Mouse (Mus musculus) kidney, embryonic 14.5 days (tissue): ENCODE results near the gene Arpc5. TPM values are rescaled to one million over a fixed set of nuclear protein-coding genes. Genes with fewer than 3 reads are reported as not detected.
"Not testable (repeated sequence)": the region's sequence is repeated elsewhere in the genome, so short reads cannot be mapped to it uniquely, and the experiment has no call there.

Source experiments
- ATAC-seq: fragments of 200-750 bp; cut with Nextera tagmentation; 2 replicates; pipeline ENCODE4 v1.8.0; 2017; ENCODE audit warnings: moderate number of reproducible peaks, mild to moderate bottlenecking, moderate TSS enrichment, moderate library complexity; ENCODE audit not compliant: low FRiP score, low TSS enrichment
- H3K27ac ChIP-seq: fragments of 300-500 bp; sonication (generic); 2 replicates; pipeline ENCODE4 v1.5.1; 2014; ENCODE audit warnings: low read depth, mild to moderate bottlenecking, low read length, moderate library complexity, mixed read lengths
- H3K27me3 ChIP-seq: fragments of 300-500 bp; sonication (generic); 2 replicates; pipeline ENCODE4 v1.6.1; 2014; ENCODE audit warnings: mild to moderate bottlenecking, low read length; ENCODE audit not compliant: control insufficient read depth, insufficient read depth
- H3K36me3 ChIP-seq: fragments of 300-500 bp; sonication (generic); 2 replicates; pipeline ENCODE4 v1.6.1; 2014; ENCODE audit warnings: low read length, mixed read lengths; ENCODE audit not compliant: control insufficient read depth, insufficient read depth
- H3K4me1 ChIP-seq: fragments of 300-500 bp; sonication (generic); 2 replicates; pipeline ENCODE4 v1.6.1; 2014; ENCODE audit warnings: low read length, mixed read lengths; ENCODE audit not compliant: control insufficient read depth, insufficient read depth
- H3K4me2 ChIP-seq: fragments of 300-500 bp; sonication (generic); replicated peaks from 2 replicates; pipeline ENCODE4 v1.6.1; 2014; ENCODE audit warnings: low read depth, mild to moderate bottlenecking, low read length
- H3K4me3 ChIP-seq: fragments of 300-500 bp; sonication (generic); 2 replicates; pipeline ENCODE4 v1.5.1; 2014; ENCODE audit warnings: mild to moderate bottlenecking, low read length
- H3K9ac ChIP-seq: fragments of 300-500 bp; sonication (generic); 2 replicates; pipeline ENCODE4 v1.6.1; 2014; ENCODE audit warnings: low read depth, mild to moderate bottlenecking, low read length, moderate library complexity
- H3K9me3 ChIP-seq: fragments of 300-500 bp; sonication (generic); 2 replicates; pipeline ENCODE4 v1.6.1; 2016; ENCODE audit warnings: low read length; ENCODE audit not compliant: control insufficient read depth
- WGBS: fragments of 180-500 bp; shearing (Covaris S2); extraction: QIAGEN DNeasy Blood & Tissue Kit; methylation state at CpG from one replicate; pipeline ENCODE4 v1.1.7; 2014; 5-methylcytosine and 5-hydroxymethylcytosine counted together
- polyA plus RNA-seq: library from polyadenylated mRNA; unstranded; fragments of >200 nt; fragmentation: Nextera tagmentation; extraction: Ambion mirVana; gene quantifications from 2 replicates; pipeline ENCODE4 v1.2.1, GENCODE M21; 2014

The Arpc5 gene
- polyA plus RNA-seq, 1 experiment from 2014 or later: 240 TPM

GRCm38 (mm10) chr1:152767749-152768488, 1.6 kb downstream of the Arpc5 start:
- H3K4me2 ChIP-seq: peak overlapping the region; percentile 56
- peak overlapping the region; percentile 71 for H3K4me3 ChIP-seq
- peaks cover 3% of the 10 kb centered on the region; the same call in 1 of the 2 replicates for H3K27me3 ChIP-seq
- 9% methylated on average over 5 of the region's 5 CpGs for WGBS
- no peaks in the 10 kb centered on the region for H3K9me3 ChIP-seq
- no peak overlapping the region for H3K9ac ChIP-seq
- no peak overlapping the region for H3K27ac ChIP-seq
- peaks cover 31% of the 10 kb centered on the region for H3K36me3 ChIP-seq
- H3K4me1 ChIP-seq: no peaks in the 10 kb centered on the region
- ATAC-seq: no peak

DNA sequence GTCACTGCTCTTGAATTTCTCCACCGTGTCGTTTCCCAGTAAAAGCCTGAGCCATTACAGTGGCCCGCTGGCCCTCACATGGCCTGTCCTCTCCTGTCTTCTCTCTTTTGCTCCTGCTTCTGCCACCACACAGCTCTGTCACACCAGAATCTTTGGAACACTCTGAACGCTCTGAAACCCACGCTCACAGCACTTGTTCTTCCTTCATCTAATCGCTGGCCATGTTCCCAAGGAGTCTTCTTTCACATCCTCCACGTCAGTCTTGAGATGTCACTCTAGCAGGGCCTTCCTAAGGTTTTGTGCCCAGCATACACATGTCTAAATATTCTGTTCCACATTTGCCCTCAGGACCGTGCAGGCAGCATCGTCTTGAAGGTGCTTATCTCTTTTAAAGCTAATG, 4.7 kb downstream of the Arpc5 start:
- Histone ChIP-seq H3K36me3 (peaks cover 55% of the 10 kb centered on the region), H3K9me3 (no peaks in the 10 kb centered on the region), H3K27me3 (no peaks in the 10 kb centered on the region), H3K4me3 (no peak overlapping the region), H3K4me2 (no peak overlapping the region), H3K27ac (no peak overlapping the region), H3K9ac (no peak overlapping the region), H3K4me1 (no peaks in the 10 kb centered on the region)
- no peak for ATAC-seq
- WGBS: 93% methylated on average over 9 of the region's 9 CpGs

DNA sequence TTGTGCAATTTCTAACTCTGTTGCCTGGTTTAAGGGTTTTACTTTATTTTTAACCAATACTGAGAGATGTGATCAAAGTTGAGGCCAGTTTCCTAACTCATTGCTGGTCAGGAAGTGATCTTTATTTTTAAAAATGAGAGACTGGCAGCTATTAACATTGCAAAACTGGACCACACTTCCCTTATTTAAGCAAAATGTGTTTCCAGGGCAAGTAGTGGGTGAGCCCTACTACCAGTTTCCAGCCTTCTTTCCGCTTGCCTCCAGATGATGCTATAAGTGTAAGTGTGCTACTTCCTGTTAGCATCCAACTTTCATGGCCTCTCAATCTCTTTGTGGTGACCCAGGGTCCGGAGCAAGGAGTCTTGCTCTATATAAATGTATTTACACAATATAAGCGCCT, 8.3 kb downstream of the Arpc5 start:
- H3K27me3 ChIP-seq, H3K27ac ChIP-seq, H3K4me3 ChIP-seq, H3K4me1 ChIP-seq, H3K9me3 ChIP-seq, ATAC-seq, H3K9ac ChIP-seq, H3K4me2 ChIP-seq: not testable (repeated sequence)
- WGBS: 92% methylated on average over 3 of the region's 3 CpGs
- H3K36me3 ChIP-seq: peaks cover 51% of the 10 kb centered on the region

- no peak overlapping the region for H3K4me2 ChIP-seq
- ATAC-seq: peak; percentile 81
- no peak overlapping the region for H3K4me3 ChIP-seq
- H3K36me3 ChIP-seq: peaks cover 16% of the 10 kb centered on the region
- no peaks in the 10 kb centered on the region for H3K9me3 ChIP-seq
- WGBS: 39% methylated on average over 10 of the region's 10 CpGs
- H3K9ac ChIP-seq: no peak overlapping the region
- H3K27me3 ChIP-seq: no peaks in the 10 kb centered on the region
- H3K27ac ChIP-seq: no peak overlapping the region
- H3K4me1 ChIP-seq: no peaks in the 10 kb centered on the region
Observed at GRCm38 (mm10) chr1:152779071-152779737, 12.9 kb downstream of the Arpc5 start.

GRCm38 (mm10) chr1:152784620-152785019, 18.3 kb downstream of the Arpc5 start:
- ATAC-seq: no peak
- no peaks in the 10 kb centered on the region for H3K4me1 ChIP-seq
- no peaks in the 10 kb centered on the region for H3K27me3 ChIP-seq
- no peak overlapping the region for H3K9ac ChIP-seq
- H3K27ac ChIP-seq: no peak overlapping the region
- no peak overlapping the region for H3K4me2 ChIP-seq
- no peaks in the 10 kb centered on the region for H3K36me3 ChIP-seq
- H3K4me3 ChIP-seq: no peak overlapping the region
- no peaks in the 10 kb centered on the region for H3K9me3 ChIP-seq
- WGBS: 98% methylated on average over 8 of the region's 8 CpGs

- H3K9ac ChIP-seq, H3K4me2 ChIP-seq, ATAC-seq, H3K36me3 ChIP-seq, H3K9me3 ChIP-seq, H3K4me1 ChIP-seq, H3K4me3 ChIP-seq, H3K27me3 ChIP-seq, H3K27ac ChIP-seq: not testable (repeated sequence)
- WGBS: 78% methylated on average over 3 of the region's 3 CpGs
Observed at GRCm38 (mm10) chr1:152785446-152785845, 19.1 kb downstream of the Arpc5 start.

- Histone ChIP-seq H3K36me3 (no peaks in the 10 kb centered on the region), H3K4me1 (peaks cover 10% of the 10 kb centered on the region; the same call in 1 of the 2 replicates), H3K4me2 (no peak overlapping the region), H3K9ac (no peak overlapping the region), H3K4me3 (no peak overlapping the region), H3K27ac (no peak overlapping the region), H3K27me3 (no peaks in the 10 kb centered on the region), H3K9me3 (no peaks in the 10 kb centered on the region)
- WGBS: 83% methylated on average over 4 of the region's 4 CpGs
- ATAC-seq: no peak
Observed at GRCm38 (mm10) chr1:152786953-152787352, 20.6 kb downstream of the Arpc5 start.

DNA sequence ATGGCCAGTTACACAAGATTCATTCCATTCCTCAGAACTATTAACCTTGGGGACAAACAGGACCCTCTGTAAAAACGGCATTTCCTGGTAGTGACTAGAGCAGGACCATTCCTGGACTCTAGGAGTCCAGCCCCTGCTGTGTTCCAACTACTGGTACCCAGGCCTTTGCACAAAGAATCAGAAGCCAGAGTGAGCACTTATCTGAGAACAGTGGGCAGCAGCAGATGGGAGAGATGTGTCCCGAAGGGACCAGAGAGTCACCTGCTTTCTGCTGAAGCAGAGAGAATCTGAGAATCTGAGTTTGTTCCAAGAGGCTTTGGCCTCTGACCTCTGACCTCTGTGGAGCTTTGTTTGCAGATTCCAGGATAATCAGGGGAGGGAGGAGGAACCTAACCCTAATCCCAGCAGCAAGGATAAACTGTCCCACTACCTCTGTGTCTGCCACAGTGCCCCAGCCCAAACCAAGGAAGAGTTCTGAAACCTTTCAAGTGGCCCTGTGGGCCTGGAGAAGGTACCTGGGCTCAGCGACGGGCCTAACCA, 21.8 kb downstream of the Arpc5 start:
- Histone ChIP-seq H3K4me3 (no peak overlapping the region), H3K27ac (no peak overlapping the region), H3K9ac (no peak overlapping the region), H3K27me3 (no peaks in the 10 kb centered on the region), H3K4me1 (peaks cover 10% of the 10 kb centered on the region; the same call in 1 of the 2 replicates), H3K4me2 (no peak overlapping the region), H3K36me3 (no peaks in the 10 kb centered on the region), H3K9me3 (no peaks in the 10 kb centered on the region)
- ATAC-seq: no peak
- 41% methylated on average over 4 of the region's 4 CpGs for WGBS

- 9% methylated on average over 12 of the region's 12 CpGs for whole genome bisulfite sequencing
- peak; percentile 61 for ATAC-seq
Observed at GRCm38 (mm10) chr1:152790254-152790653, 23.9 kb downstream of the Arpc5 start.

More at GRCm38 (mm10) chr1:152790254-152790653, 23.9 kb downstream of the Arpc5 start:
- H3K36me3 ChIP-seq: no peaks in the 10 kb centered on the region
- no peak overlapping the region for H3K9ac ChIP-seq
- H3K4me1 ChIP-seq: peaks cover 10% of the 10 kb centered on the region; the same call in 1 of the 2 replicates
- H3K4me2 ChIP-seq: peak overlapping the region; percentile 15; the same call in 1 of the 2 replicates
- H3K27me3 ChIP-seq: no peaks in the 10 kb centered on the region
- no peak overlapping the region for H3K4me3 ChIP-seq
- H3K27ac ChIP-seq: no peak overlapping the region
- no peaks in the 10 kb centered on the region for H3K9me3 ChIP-seq
